Comparison of ENCODE assay signal across 8 mouse cellular contexts in genomic region chrX:10775714-10776515, GRCm38 (mm10).
DNase-seq lines count a peak whose midpoint lies in the region; ATAC-seq and TF ChIP-seq lines count a peak whose summit lies in the region.
"Had no signal": no experiment of that assay in that cellular context is flagged by ENCODE, and none has a peak within 500 bp of the region (broad histone marks: within the 10 kb centered on the region; RNA-seq: fewer than 3 reads in every experiment).

No protein-coding gene starts in this region.

- H3K27me3 ChIP-seq in intestine, embryonic 14.5 days (replicated peaks; ENCODE audit: control insufficient read depth, insufficient read depth, low read length) = no peaks in the 10 kb centered on the region
- no peaks in the 10 kb centered on the region for H3K27me3 ChIP-seq in intestine, postnatal 0 days (replicated peaks; ENCODE audit: control insufficient read depth, insufficient read depth, low read length)

- TF ChIP-seq CTCF in intestine, postnatal 0 days (IDR thresholded peaks at IDR 0.05; ENCODE audit: low read depth) = no peak

- no peaks in the 10 kb centered on the region for H3K4me1 ChIP-seq in intestine, embryonic 14.5 days (replicated peaks; ENCODE audit: control insufficient read depth, insufficient read depth, low read length)
- no peaks in the 10 kb centered on the region for H3K4me1 ChIP-seq in intestine, postnatal 0 days (replicated peaks; ENCODE audit: control insufficient read depth, insufficient read depth, low read length)

- DNase-seq in intestine, embryonic 14.5 days (ENCODE audit: low spot score) = peak; percentile 54
- DNase-seq in frontal cortex, adult 2 months (ENCODE audit: extremely low spot score in 1 of 2, low spot score in 1 of 2) = peak; percentile 8 to 53
- peak; percentile 5 for DNase-seq in layer of hippocampus, adult 8-10 months (ENCODE audit: low spot score in 2 of 2)
- DNase-seq in right cerebral cortex, postnatal 10 days (ENCODE audit: low spot score in 2 of 2) = peak; percentile 42 to 46
- DNase-seq in spleen, adult 12 weeks (ENCODE audit: low spot score) = no peak
- no peak for DNase-seq in cerebellum, adult 8-10 months

- peak overlapping the region; percentile 66; the same call in 1 of the 2 replicates for H3K27ac ChIP-seq in intestine, embryonic 14.5 days (ENCODE audit: low read depth)
- H3K27ac ChIP-seq in intestine, postnatal 0 days (ENCODE audit: low read depth, low read length) = no peak overlapping the region

- H3K4me2 ChIP-seq in intestine, embryonic 14.5 days (ENCODE audit: low read length) = no peak overlapping the region
- H3K4me2 ChIP-seq in intestine, postnatal 0 days (replicated peaks; ENCODE audit: low read depth) = no peak overlapping the region

- no peak overlapping the region for H3K4me3 ChIP-seq in intestine, embryonic 14.5 days (ENCODE audit: low read depth, low read length)
- no peak overlapping the region for H3K4me3 ChIP-seq in intestine, postnatal 0 days (ENCODE audit: low read depth, low read length)
- H3K4me3 ChIP-seq: megakaryocyte, embryonic 14.5 days had no signal

- no peak overlapping the region for H3K9ac ChIP-seq in intestine, embryonic 14.5 days (ENCODE audit: low read length)
- no peak overlapping the region for H3K9ac ChIP-seq in intestine, postnatal 0 days (ENCODE audit: low read depth, low read length)

- H3K9me3 ChIP-seq in intestine, embryonic 14.5 days (ENCODE audit: control insufficient read depth, low read length) = no peaks in the 10 kb centered on the region
- H3K9me3 ChIP-seq in intestine, postnatal 0 days (ENCODE audit: control insufficient read depth) = no peaks in the 10 kb centered on the region
- H3K9me3 ChIP-seq: megakaryocyte, embryonic 14.5 days had no signal

- WGBS in intestine, embryonic 14.5 days = 27% methylated on average over 8 of the region's 8 CpGs
- 42% methylated on average over 8 of the region's 8 CpGs for WGBS in intestine, postnatal 0 days

- no peaks in the 10 kb centered on the region for H3K36me3 ChIP-seq in intestine, embryonic 14.5 days (ENCODE audit: control insufficient read depth, insufficient read depth, low read length)
- H3K36me3 ChIP-seq in intestine, postnatal 0 days (ENCODE audit: control insufficient read depth, insufficient read depth) = no peaks in the 10 kb centered on the region

- 0 out of 2 replicates have a peak, but pooled peaks have one; percentile 50 for ATAC-seq in intestine, embryonic 14.5 days (replicated peaks; ENCODE audit: low FRiP score, low TSS enrichment, low read depth)
- no peak for ATAC-seq in intestine, postnatal 0 days

Comparison
In these comparisons a context has a peak if more than half of its experiments do, and no peak if none do; other contexts are left out.
1. DNase-seq: peak in intestine, embryonic 14.5 days (single experiment), frontal cortex, adult 2 months (2 of 2), layer of hippocampus, adult 8-10 months (2 of 2) and right cerebral cortex, postnatal 10 days (2 of 2); none in spleen, adult 12 weeks (single experiment) and cerebellum, adult 8-10 months (single experiment).